Mouse (Mus musculus): Measurements from ENCODE around the gene Scd3. TPM values are rescaled to one million over a fixed set of nuclear protein-coding genes. Genes with fewer than 3 reads are reported as not detected.

The Scd3 gene
- total RNA-seq (2021) = not detected

GRCm38 (mm10) chr19:44203015-44203564, at the start of gene Scd3:
Gene Scd3 (plus strand): TSS chr19:44203269.
- intact Hi-C loops (cut with DNase I) = no loop called here
- no peak for DNase-seq (ENCODE audit: low spot score)

DNA sequence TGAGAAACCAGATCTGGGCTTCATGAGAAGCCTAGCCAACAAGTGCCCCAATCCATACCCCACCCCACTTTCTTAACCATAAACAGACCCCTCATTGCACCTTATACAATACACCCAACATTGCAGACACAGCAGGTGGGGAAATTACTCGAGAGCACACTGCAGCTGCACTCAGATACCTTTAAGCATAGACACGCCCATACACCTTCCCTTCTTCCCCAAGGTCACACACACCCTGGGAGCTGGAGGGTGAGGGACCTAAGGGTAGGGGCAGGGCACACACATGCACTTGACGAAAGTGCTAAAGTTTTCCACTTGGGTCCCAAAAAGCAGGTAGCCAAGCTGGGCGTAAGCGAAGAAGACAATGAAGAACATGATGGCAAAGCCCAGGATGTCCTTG, 49.3 kb upstream of the Scd3 start:
- intact Hi-C loops (cut with DNase I) = no loop called here

GRCm38 (mm10) chr19:44157005-44157404, 46.1 kb upstream of the Scd3 start:
- DNase-seq (ENCODE audit: low spot score) = no peak
- intact Hi-C loops (cut with DNase I) = no loop called here

More for the DNA sequence above, 49.3 kb upstream of the Scd3 start:
- no peak for DNase-seq (ENCODE audit: low spot score)

GRCm38 (mm10) chr19:44159386-44159785, 43.7 kb upstream of the Scd3 start:
- intact Hi-C loops (cut with DNase I) = no loop called here
- DNase-seq (ENCODE audit: low spot score) = no peak

DNA sequence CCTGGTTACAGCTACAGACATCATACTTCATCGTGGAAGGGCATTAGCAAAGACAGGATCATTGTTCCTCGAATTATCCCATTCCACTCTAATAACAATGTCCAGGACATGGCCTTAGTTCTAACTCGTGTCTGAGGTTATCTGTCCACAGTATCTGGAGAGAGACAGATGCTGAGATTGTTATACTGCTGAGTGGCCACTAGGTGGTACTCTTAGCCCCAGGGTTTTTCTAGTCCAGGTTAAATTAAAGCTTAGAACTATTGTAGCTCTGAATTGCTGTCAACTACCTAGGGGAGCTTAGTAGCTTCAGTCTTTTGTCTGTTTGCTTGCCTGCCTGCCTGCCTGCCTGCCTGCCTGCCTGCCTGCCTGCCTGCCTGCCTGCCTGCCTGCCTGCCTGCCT, 41.6 kb upstream of the Scd3 start:
- DNase-seq (ENCODE audit: low spot score) = no peak
- intact Hi-C loops (cut with DNase I) = loop anchor here (10.0 kb wide), 1 partner anchor 133 kb away; the partner anchor contains the start of gene Scd2

DNA sequence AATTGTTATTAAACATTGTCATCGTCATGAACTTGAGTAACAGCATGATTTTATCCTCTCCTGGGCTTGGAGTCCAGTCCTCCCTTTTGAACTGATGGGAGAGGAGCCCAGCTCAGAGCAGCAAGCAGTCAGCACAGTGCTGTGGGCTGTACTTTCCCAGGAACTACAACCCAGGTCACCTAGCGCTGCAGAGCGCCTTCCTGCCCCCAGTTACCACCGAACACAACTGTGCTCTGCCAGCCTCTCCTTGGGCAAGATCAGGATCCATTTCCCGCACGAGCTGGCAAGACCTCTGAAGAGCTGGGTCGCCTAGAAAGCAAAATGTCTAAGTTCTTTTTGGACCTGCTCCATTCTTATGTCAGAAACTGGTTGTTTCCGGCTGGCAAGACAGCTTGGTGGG, 28.2 kb upstream of the Scd3 start:
- intact Hi-C loops (cut with DNase I) = no loop called here
- DNase-seq (ENCODE audit: low spot score) = no peak

DNA sequence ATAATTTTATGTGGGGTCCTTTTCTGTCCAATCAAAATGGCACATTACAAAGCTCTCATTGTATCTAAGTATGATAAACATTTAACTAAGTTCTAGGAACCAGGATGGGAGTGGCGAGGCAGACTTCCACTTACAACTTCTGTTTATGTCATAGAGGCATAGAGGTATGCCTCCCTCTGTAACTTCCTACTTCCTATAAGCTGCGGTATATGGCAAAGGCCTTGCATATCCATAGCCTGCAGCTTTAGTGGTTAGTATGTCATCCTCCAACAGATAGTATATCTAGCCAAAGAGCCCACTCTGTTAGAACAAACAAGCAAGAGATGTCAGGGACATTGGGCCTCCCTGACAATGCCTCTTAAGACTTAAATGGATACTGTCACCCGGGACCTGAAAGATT, 26.3 kb upstream of the Scd3 start:
- intact Hi-C loops (cut with DNase I) = no loop called here
- no peak for DNase-seq (ENCODE audit: low spot score)

GRCm38 (mm10) chr19:44180502-44180901, 22.6 kb upstream of the Scd3 start:
- intact Hi-C loops (cut with DNase I) = no loop called here
- DNase-seq (ENCODE audit: low spot score) = no peak

- no peak for DNase-seq (ENCODE audit: low spot score)
- intact Hi-C loops (cut with DNase I) = no loop called here
Observed at GRCm38 (mm10) chr19:44183968-44184367, 19.1 kb upstream of the Scd3 start.

GRCm38 (mm10) chr19:44189056-44189455, 14.0 kb upstream of the Scd3 start:
- no peak for DNase-seq (ENCODE audit: low spot score)
- intact Hi-C loops (cut with DNase I) = no loop called here

DNA sequence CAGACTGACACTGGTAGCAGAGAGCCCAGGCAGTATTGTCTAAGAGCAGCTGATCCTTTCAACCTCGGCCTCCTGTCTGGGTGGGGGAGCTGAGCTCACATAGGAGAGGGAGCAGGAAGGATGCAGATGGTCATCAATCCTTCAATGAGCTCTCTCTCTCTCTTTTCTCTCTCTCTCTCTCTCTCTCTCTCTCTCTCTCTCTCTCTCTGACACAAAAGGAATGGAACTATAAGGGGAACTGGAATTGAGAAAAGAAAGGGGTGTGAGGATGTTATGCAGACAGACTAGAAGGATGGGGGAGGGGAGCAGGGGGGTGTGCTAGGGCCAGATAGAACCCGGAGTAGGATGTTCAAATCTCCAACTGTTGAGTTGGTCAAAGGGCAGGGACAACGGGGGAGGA, 10.7 kb upstream of the Scd3 start, which contains the start of gene Pkd2l1:
TSS of gene Pkd2l1 (minus strand) at position 101 of the 400 bp plus-strand sequence.
- DNase-seq (ENCODE audit: low spot score) = no peak
- intact Hi-C loops (cut with DNase I) = no loop called here

GRCm38 (mm10) chr19:44193906-44194305, 9.2 kb upstream of the Scd3 start:
- no peak for DNase-seq (ENCODE audit: low spot score)
- intact Hi-C loops (cut with DNase I) = loop anchor here (2.0 kb wide), 1 partner anchor 101 kb away; no protein-coding TSS in a partner anchor

DNA sequence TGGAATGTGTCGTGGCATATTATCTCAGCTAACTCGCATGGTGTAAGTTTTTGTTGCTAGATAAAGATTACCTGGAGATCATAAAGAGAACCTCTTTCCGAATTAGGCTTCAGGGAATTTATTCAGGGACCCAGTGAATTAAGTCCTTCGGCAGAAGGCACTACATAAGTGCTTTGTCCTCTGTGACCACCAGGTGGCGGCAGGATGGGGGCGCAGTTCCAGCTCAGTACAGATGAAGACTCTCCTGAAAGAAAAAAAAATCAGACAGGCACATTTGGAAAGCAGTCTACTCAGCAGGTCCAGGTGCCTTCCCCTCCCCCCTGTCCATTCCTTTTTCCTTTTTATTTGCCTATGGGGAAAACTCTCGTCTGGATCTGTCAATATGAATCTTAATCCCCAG, 7.9 kb upstream of the Scd3 start:
- intact Hi-C loops (cut with DNase I) = loop anchor here (2.0 kb wide), 1 partner anchor 100 kb away; no protein-coding TSS in a partner anchor
- no peak for DNase-seq (ENCODE audit: low spot score)

DNA sequence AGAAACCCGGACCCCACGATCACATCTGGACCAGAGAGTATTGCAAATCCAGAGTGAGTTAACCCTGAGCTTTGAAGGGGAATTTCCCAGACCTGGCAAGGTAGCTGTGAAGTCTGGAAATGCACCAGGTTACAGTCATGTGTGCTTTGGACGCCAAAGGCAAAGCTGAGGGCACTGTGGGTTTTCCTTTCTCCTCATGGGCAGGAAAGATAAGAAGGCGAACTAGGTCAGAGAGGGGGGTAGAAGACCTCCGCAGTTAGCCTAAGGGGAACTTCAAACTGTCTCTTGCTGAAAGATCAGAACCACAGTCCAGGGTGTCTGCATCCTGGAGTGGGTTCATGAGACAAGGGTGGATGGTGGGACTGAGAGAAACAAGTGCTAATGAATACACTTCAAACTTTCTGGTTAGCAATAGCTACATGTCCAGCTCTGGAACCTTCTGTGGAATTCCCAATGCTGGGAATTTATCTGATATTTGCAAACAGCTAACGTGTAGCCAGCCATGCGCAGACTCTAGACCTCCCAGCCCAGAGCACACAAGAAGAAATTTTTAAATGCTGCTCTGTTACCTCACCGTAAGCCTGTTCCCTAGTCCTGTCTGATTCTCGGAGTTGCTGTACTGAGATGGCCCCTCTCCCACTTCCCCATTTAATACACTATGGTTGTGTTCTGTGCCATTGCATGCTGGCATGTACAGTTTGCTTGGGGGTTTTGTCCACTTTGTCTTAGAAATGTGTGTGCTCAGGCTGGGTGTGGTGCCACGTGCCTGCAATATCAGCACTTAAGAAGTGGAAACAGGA, 5.8 kb upstream of the Scd3 start:
- DNase-seq (ENCODE audit: low spot score) = no peak
- intact Hi-C loops (cut with DNase I) = no loop called here

DNA sequence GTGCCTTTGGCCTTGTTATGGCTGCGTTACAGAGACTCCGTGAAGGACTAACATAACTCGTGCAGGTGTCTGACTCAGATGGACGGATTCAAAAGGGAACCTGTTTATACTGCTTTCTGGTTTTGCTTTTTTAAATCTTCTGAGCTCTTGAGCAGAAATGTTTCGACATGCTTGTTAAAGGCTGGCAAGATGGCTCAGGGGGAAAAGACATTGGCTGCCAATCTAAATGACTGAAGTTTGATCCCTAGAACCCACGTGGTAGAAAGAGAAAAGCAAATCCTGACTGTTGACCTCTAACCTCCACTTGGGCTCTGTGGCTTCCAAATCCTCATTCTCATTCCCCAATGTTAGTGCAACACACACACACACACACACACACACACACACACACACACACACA, 4.6 kb upstream of the Scd3 start:
- intact Hi-C loops (cut with DNase I) = no loop called here
- no peak for DNase-seq (ENCODE audit: low spot score)

DNA sequence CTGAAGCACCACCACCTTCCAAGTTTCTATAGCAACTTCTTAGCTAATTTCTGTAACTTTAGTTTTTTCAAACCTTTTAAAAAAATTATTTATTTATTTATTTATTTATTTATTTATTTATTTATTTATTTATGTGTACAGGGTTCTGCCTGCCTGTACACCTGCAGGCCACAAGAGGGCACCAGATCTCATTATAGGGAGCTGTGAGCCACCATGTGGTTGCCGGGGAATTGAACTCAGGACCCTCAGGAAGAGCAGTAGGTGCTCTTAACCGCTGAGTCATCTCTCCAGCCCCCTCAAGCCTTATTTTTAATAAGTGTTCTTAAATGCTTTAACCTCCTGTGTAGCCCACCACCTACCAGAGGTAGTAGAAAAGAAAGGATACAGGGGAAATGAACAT, 4.1 kb upstream of the Scd3 start:
- intact Hi-C loops (cut with DNase I) = no loop called here
- DNase-seq (ENCODE audit: low spot score) = no peak

DNA sequence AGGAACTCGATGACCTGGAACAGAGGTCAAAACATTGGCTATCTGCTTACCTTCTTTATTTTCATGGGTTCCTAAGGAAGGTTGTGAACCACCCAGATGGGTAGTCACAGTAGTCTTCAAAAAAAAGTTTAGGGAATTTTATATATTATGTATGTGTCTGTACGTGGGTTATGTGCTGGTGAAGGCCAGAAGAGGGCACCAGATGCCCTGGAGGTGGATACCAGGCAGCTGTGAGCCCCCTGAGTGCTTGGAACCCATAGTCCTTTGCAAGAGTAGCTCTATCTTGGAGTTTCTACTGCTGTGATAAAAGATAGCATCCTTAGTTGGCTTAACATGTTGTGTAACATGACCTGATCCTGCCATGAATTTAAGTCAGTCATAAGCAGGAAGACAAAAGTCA, 4.0 kb downstream of the Scd3 start:
- intact Hi-C loops (cut with DNase I) = no loop called here
- no peak for DNase-seq (ENCODE audit: low spot score)

- intact Hi-C loops (cut with DNase I) = no loop called here
- no peak for DNase-seq (ENCODE audit: low spot score)
Observed at GRCm38 (mm10) chr19:44215255-44215654, 12.2 kb downstream of the Scd3 start.

GRCm38 (mm10) chr19:44217958-44218525, 15.0 kb downstream of the Scd3 start:
- no peak for DNase-seq (ENCODE audit: low spot score)
- intact Hi-C loops (cut with DNase I) = no loop called here

DNA sequence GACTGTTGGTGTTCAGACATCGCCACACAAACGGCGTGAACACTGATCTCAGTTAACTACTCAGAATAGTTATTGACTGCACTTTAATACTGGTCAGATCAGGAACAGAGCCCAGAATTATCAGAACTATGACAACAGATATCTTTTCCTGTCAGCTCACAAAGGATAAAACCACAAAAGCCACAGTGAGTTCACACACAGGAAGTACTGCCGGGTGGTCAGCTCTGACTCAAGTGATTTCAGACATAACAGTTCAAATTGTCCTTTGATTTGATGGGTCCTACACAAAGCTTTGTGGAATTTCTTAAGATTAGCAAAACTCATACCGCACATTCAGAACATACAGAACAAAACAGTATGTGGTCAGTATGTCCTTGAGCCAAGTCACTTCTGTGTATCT, 22.7 kb downstream of the Scd3 start:
- intact Hi-C loops (cut with DNase I) = no loop called here

GRCm38 (mm10) chr19:44229776-44230175, 26.7 kb downstream of the Scd3 start:
- DNase-seq (ENCODE audit: low spot score) = no peak
- intact Hi-C loops (cut with DNase I) = no loop called here

More for the DNA sequence above, 22.7 kb downstream of the Scd3 start:
- DNase-seq (ENCODE audit: low spot score) = no peak

Data from heart, postnatal 25 days (tissue).